Mouse (Mus musculus) forebrain, embryonic 12.5 days (tissue): ENCODE measurements at regions not wholly inside any gene's neighbourhood (a gene's known extent, or its start where the extent isn't known, plus 50 kb on each side); places are given as distances from the start of the nearest gene placed in this dataset.

Source experiments
- ATAC-seq: fragments of 200-750 bp; cut with Nextera tagmentation; 2 replicates; pipeline ENCODE4 v1.8.0; 2017; ENCODE audit warnings: moderate TSS enrichment; ENCODE audit not compliant: low FRiP score
- H3K27ac ChIP-seq: fragments of 300-500 bp; sonication (generic); 2 replicates; pipeline ENCODE4 v1.5.1; 2016; ENCODE audit warnings: mild to moderate bottlenecking
- H3K27me3 ChIP-seq: fragments of 300-500 bp; sonication (generic); 2 replicates; pipeline ENCODE4 v1.6.1; 2016; ENCODE audit warnings: mild to moderate bottlenecking
- H3K36me3 ChIP-seq: fragments of 300-500 bp; sonication (generic); replicated peaks from 2 replicates; pipeline ENCODE4 v1.6.1; 2016; ENCODE audit warnings: mild to moderate bottlenecking
- H3K4me1 ChIP-seq: fragments of 300-500 bp; sonication (generic); 2 replicates; pipeline ENCODE4 v1.6.1; 2016
- H3K4me2 ChIP-seq: fragments of 300-500 bp; sonication (generic); 2 replicates; pipeline ENCODE4 v1.6.1; 2016; ENCODE audit warnings: mild to moderate bottlenecking, moderate library complexity
- H3K4me3 ChIP-seq: fragments of 300-500 bp; sonication (generic); replicated peaks from 2 replicates; pipeline ENCODE4 v1.5.1; 2016; ENCODE audit warnings: mild to moderate bottlenecking
- H3K9ac ChIP-seq: fragments of 300-500 bp; sonication (generic); 2 replicates; pipeline ENCODE4 v1.6.1; 2016; ENCODE audit warnings: mild to moderate bottlenecking
- H3K9me3 ChIP-seq: fragments of 300-500 bp; sonication (generic); 2 replicates; pipeline ENCODE4 v1.6.1; 2016
- WGBS: fragments of 180-500 bp; shearing (Covaris S2); methylation state at CpG from one replicate; pipeline ENCODE4 v1.1.7; 2016; 5-methylcytosine and 5-hydroxymethylcytosine counted together

DNA sequence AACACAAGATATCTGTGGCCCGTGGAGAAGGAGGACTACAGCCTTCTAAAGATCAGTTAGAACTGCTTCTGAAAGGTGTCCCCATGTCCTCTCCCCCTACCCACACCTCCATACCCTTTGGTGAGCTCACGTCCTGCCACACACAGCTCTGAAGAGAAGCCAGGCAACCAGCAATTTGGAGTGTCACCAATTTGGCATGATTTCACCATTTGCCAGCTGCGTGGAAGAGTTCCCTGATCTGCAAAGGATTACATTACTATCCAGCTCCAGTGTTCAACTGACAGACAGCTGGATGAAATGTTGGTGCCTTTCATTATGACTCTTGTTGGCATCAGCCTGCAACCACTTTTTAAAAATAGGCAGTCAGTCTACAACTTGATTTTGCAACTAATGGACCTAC is 92.8 kb upstream of the Slc24a5 start:
- 83% methylated on average over 3 of the region's 3 CpGs for WGBS
- no peak overlapping the region for H3K4me2 ChIP-seq
- H3K9ac ChIP-seq = no peak overlapping the region
- no peak overlapping the region for H3K27ac ChIP-seq
- no peak overlapping the region for H3K4me3 ChIP-seq
- H3K36me3 ChIP-seq = no peaks in the 10 kb centered on the region
- no peak for ATAC-seq
- H3K9me3 ChIP-seq = no peaks in the 10 kb centered on the region
- H3K27me3 ChIP-seq = no peaks in the 10 kb centered on the region
- H3K4me1 ChIP-seq = no peaks in the 10 kb centered on the region

- no peaks in the 10 kb centered on the region for H3K9me3 ChIP-seq
- no peak overlapping the region for H3K9ac ChIP-seq
- H3K4me1 ChIP-seq = no peaks in the 10 kb centered on the region
- H3K4me2 ChIP-seq = no peak overlapping the region
- H3K27me3 ChIP-seq = no peaks in the 10 kb centered on the region
- no peak overlapping the region for H3K4me3 ChIP-seq
- no peaks in the 10 kb centered on the region for H3K36me3 ChIP-seq
- ATAC-seq = no peak
- WGBS = 90% methylated on average over 2 of the region's 2 CpGs
- no peak overlapping the region for H3K27ac ChIP-seq
These were observed 76.9 kb upstream of the Slc24a5 start for GRCm38 (mm10) chr2:124990976-124991375.

- no peak overlapping the region for H3K4me2 ChIP-seq
- 84% methylated on average over 1 of the region's 1 CpGs for WGBS
- H3K27ac ChIP-seq = no peak overlapping the region
These were observed 52.9 kb upstream of the Slc24a5 start for GRCm38 (mm10) chr2:125015007-125015406.

GRCm38 (mm10) chr2:125016946-125017345 is 51.0 kb upstream of the Slc24a5 start:
- Histone ChIP-seq H3K4me1 (no peaks in the 10 kb centered on the region), H3K4me2 (no peak overlapping the region), H3K4me3 (no peak overlapping the region), H3K27ac (no peak overlapping the region), H3K36me3 (no peaks in the 10 kb centered on the region), H3K9ac (no peak overlapping the region), H3K27me3 (no peaks in the 10 kb centered on the region), H3K9me3 (no peaks in the 10 kb centered on the region)
- ATAC-seq = no peak
- WGBS = 90% methylated on average over 1 of the region's 1 CpGs

More at GRCm38 (mm10) chr2:125015007-125015406, 52.9 kb upstream of the Slc24a5 start:
- Histone ChIP-seq H3K9ac (no peak overlapping the region), H3K4me1 (no peaks in the 10 kb centered on the region), H3K27me3 (no peaks in the 10 kb centered on the region), H3K4me3 (no peak overlapping the region), H3K36me3 (no peaks in the 10 kb centered on the region), H3K9me3 (no peaks in the 10 kb centered on the region)
- ATAC-seq = no peak
